Mouse (Mus musculus): ENCODE data around the gene Elmo1. TPM values are rescaled to one million over a fixed set of nuclear protein-coding genes. Genes with fewer than 3 reads are reported as not detected.

Elmo1 gene
- total and polyA plus RNA-seq, 2 experiments from 2014 or later = 35.2 to 36.4 TPM

GRCm38 (mm10) chr13:20385423-20385822, 295.0 kb downstream of the Elmo1 start:
- H3K36me3 ChIP-seq (ENCODE audit: insufficient read depth, low read length) = no peaks in the 10 kb centered on the region
- ATAC-seq (ENCODE audit: low FRiP score) (no peak), DNase-seq (ENCODE audit: low spot score) (no peak)
- 74% methylated on average over 2 of the region's 2 CpGs for WGBS
- no peaks in the 10 kb centered on the region for H3K4me1 ChIP-seq (ENCODE audit: insufficient read depth, low read length)
- no peak for TF ChIP-seq CTCF (IDR thresholded peaks at IDR 0.05)
- no peak overlapping the region for H3K27ac ChIP-seq (ENCODE audit: low read depth, low read length)
- H3K4me2 ChIP-seq (ENCODE audit: low read depth, low read length, poor library complexity, severe bottlenecking) = no peak overlapping the region
- no peaks in the 10 kb centered on the region for H3K9me3 ChIP-seq (ENCODE audit: low read length)
- no peak overlapping the region for H3K4me3 ChIP-seq (ENCODE audit: low read depth, low read length)
- no peaks in the 10 kb centered on the region for H3K27me3 ChIP-seq (ENCODE audit: insufficient read depth, low read length)
- H3K9ac ChIP-seq (replicated peaks; ENCODE audit: low read length, poor library complexity, severe bottlenecking) = no peak overlapping the region

DNA sequence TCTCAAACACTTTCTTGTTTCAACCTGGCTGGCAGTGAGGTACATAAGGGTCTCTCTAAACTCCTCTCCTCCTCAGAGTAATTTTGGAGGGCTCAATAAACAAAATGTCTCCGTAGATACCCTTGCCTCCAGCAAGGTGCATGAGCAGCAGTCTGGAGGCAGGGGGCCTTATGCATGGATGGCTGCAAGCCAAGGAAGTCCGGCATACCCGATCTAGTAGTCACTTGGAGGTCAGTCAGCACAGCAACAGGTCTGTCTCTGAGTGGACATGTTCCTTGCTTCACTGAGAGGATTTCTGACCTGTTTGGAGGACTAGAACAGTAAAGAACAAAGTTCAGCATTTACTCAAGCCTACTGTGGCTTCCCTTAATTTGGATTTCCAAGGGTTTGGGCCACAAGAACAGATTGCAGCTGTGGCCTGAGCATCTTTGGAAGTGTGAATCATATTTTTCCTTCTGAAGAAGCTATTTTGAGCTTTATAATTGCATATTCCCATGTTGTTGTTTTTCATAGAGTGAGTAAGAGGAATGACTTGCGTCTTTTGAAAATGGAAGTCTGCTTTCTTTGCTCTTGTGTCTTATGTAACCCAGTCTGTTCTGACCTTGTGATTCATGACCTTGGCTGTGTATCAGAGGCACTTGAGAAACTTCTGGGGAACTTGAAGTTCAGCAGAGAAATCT, 296.2 kb downstream of the Elmo1 start:
- Histone ChIP-seq H3K4me1 (ENCODE audit: insufficient read depth, low read length) (no peaks in the 10 kb centered on the region), H3K9me3 (ENCODE audit: low read length) (no peaks in the 10 kb centered on the region), H3K4me3 (ENCODE audit: low read depth, low read length) (no peak overlapping the region), H3K27ac (ENCODE audit: low read depth, low read length) (no peak overlapping the region), H3K4me2 (ENCODE audit: low read depth, low read length, poor library complexity, severe bottlenecking) (no peak overlapping the region), H3K27me3 (ENCODE audit: insufficient read depth, low read length) (no peaks in the 10 kb centered on the region), H3K9ac (replicated peaks; ENCODE audit: low read length, poor library complexity, severe bottlenecking) (no peak overlapping the region), H3K36me3 (ENCODE audit: insufficient read depth, low read length) (no peaks in the 10 kb centered on the region)
- TF ChIP-seq CTCF (IDR thresholded peaks at IDR 0.05) = no peak
- 78% methylated on average over 4 of the region's 4 CpGs for WGBS
- ATAC-seq (ENCODE audit: low FRiP score) = no peak
- no peak for DNase-seq (ENCODE audit: low spot score)

DNA sequence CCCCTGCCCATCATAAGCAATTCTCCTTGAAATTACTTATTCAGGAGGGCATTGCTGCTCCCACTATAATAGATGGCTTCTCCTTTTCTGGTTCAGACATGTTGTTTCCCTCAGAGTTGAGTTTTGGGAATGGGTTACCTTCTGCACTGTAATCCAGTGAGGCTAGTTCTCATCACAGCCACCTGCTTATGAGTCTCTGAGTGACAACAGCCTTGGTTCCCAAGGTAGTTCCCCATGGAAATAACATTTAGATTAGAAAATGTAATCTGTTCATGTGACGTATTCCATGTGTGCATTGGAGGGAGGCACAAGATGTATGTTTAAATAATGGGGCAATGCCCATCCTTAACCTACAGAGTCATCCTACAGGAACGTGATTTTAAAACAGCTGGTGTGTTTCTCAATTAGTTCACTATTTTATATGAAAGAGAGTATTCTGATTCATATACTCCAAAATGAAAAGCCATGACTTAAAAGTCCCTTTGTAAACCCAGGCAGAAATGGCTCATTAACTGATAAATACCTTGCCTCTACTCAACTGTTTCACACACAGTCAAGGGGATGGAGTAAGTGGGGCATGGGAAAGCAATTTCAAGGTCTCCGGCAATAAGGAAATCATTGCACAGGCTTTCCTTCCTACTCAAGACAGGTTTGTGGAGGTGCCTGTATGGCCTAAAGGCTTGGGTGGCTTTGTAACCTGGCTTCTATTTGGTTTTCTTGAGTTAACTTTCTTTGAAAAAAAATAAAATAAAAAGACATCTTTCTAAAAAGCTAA, 302.6 kb downstream of the Elmo1 start:
- Histone ChIP-seq H3K9ac (replicated peaks; ENCODE audit: low read length, poor library complexity, severe bottlenecking) (no peak overlapping the region), H3K4me1 (ENCODE audit: insufficient read depth, low read length) (no peaks in the 10 kb centered on the region), H3K4me2 (ENCODE audit: low read depth, low read length, poor library complexity, severe bottlenecking) (no peak overlapping the region), H3K27ac (ENCODE audit: low read depth, low read length) (no peak overlapping the region), H3K27me3 (ENCODE audit: insufficient read depth, low read length) (no peaks in the 10 kb centered on the region), H3K36me3 (ENCODE audit: insufficient read depth, low read length) (no peaks in the 10 kb centered on the region), H3K9me3 (ENCODE audit: low read length) (no peaks in the 10 kb centered on the region), H3K4me3 (ENCODE audit: low read depth, low read length) (no peak overlapping the region)
- DNase-seq (ENCODE audit: low spot score) (no peak), ATAC-seq (ENCODE audit: low FRiP score) (no peak)
- no peak for TF ChIP-seq CTCF (IDR thresholded peaks at IDR 0.05)
- 88% methylated on average over 3 of the region's 3 CpGs for WGBS

DNA sequence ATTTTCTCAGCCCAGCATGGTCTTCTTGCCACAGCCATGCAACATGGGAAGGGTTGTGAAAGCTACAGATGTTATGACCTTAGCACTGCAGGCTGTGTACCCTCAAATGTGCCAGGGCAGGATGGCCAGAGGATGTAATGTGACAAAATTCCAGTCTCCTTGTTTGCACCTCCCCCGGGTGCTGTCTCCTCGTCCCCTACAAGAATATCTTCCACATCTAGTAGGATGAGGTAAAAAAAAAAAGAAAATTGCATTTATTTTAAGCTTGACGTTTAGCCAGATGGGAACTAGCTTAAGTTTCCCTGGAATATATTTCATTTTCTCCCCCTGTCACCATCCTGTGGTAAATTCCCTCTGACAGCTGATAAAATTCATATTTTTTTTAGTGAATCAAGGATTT, 307.3 kb downstream of the Elmo1 start:
- Histone ChIP-seq H3K27ac (ENCODE audit: low read depth, low read length) (no peak overlapping the region), H3K9me3 (ENCODE audit: low read length) (no peaks in the 10 kb centered on the region), H3K4me3 (ENCODE audit: low read depth, low read length) (no peak overlapping the region), H3K9ac (replicated peaks; ENCODE audit: low read length, poor library complexity, severe bottlenecking) (no peak overlapping the region), H3K27me3 (ENCODE audit: insufficient read depth, low read length) (no peaks in the 10 kb centered on the region), H3K4me1 (ENCODE audit: insufficient read depth, low read length) (no peaks in the 10 kb centered on the region), H3K4me2 (ENCODE audit: low read depth, low read length, poor library complexity, severe bottlenecking) (no peak overlapping the region), H3K36me3 (ENCODE audit: insufficient read depth, low read length) (no peaks in the 10 kb centered on the region)
- 77% methylated on average over 3 of the region's 3 CpGs for WGBS
- TF ChIP-seq CTCF (IDR thresholded peaks at IDR 0.05) = no peak
- DNase-seq (ENCODE audit: low spot score) (no peak), ATAC-seq (ENCODE audit: low FRiP score) (no peak)

DNA sequence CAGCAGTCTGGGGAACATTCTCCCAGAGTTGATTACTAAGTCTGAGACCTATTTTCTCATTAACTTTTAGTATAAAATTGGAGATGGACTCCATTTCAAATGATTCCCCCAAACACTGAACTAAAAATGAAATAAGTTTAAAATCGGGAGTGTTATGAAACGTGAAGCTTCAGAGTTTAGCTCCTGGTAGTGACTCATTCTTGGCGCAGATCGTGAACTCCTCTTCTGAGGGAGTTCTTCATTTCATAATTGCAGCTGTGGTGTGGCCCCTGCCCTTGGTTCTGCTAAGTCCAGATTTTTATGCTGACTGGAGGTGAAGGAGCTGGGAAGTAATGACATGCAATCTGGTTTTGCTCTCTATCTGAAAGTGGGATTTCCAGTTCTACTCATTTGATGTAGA, 307.9 kb downstream of the Elmo1 start:
- H3K4me3 ChIP-seq (ENCODE audit: low read depth, low read length) = no peak overlapping the region
- no peak for ATAC-seq (ENCODE audit: low FRiP score)
- no peak overlapping the region for H3K9ac ChIP-seq (replicated peaks; ENCODE audit: low read length, poor library complexity, severe bottlenecking)
- no peaks in the 10 kb centered on the region for H3K9me3 ChIP-seq (ENCODE audit: low read length)
- no peaks in the 10 kb centered on the region for H3K36me3 ChIP-seq (ENCODE audit: insufficient read depth, low read length)
- H3K4me1 ChIP-seq (ENCODE audit: insufficient read depth, low read length) = no peaks in the 10 kb centered on the region
- 93% methylated on average over 4 of the region's 4 CpGs for WGBS
- no peak overlapping the region for H3K27ac ChIP-seq (ENCODE audit: low read depth, low read length)
- H3K4me2 ChIP-seq (ENCODE audit: low read depth, low read length, poor library complexity, severe bottlenecking) = no peak overlapping the region
- H3K27me3 ChIP-seq (ENCODE audit: insufficient read depth, low read length) = no peaks in the 10 kb centered on the region
- DNase-seq (ENCODE audit: low spot score) = no peak
- TF ChIP-seq CTCF (IDR thresholded peaks at IDR 0.05) = no peak

GRCm38 (mm10) chr13:20404530-20404929, 314.1 kb downstream of the Elmo1 start:
- Histone ChIP-seq H3K4me1 (ENCODE audit: insufficient read depth, low read length) (no peaks in the 10 kb centered on the region), H3K9me3 (ENCODE audit: low read length) (no peaks in the 10 kb centered on the region), H3K27ac (ENCODE audit: low read depth, low read length) (no peak overlapping the region), H3K36me3 (ENCODE audit: insufficient read depth, low read length) (no peaks in the 10 kb centered on the region), H3K4me3 (ENCODE audit: low read depth, low read length) (no peak overlapping the region), H3K9ac (replicated peaks; ENCODE audit: low read length, poor library complexity, severe bottlenecking) (no peak overlapping the region), H3K27me3 (ENCODE audit: insufficient read depth, low read length) (no peaks in the 10 kb centered on the region), H3K4me2 (ENCODE audit: low read depth, low read length, poor library complexity, severe bottlenecking) (no peak overlapping the region)
- ATAC-seq (ENCODE audit: low FRiP score) (no peak), DNase-seq (ENCODE audit: low spot score) (no peak)
- WGBS = 23% methylated on average over 3 of the region's 3 CpGs
- TF ChIP-seq CTCF (IDR thresholded peaks at IDR 0.05) = no peak
